Mouse (Mus musculus) kidney, adult 2 months (tissue): ENCODE measurements at regions not wholly inside any gene's neighbourhood (a gene's known extent, or its start where the extent isn't known, plus 50 kb on each side); places are given as distances from the start of the nearest gene placed in this dataset.

ENCODE experiments used
- CTCF ChIP-seq: fragments of 200-500 bp; conservative IDR thresholded peaks from 2 replicates; pipeline ENCODE4 v1.5.1; 2011; ENCODE audit warnings: low read depth, mild to moderate bottlenecking, control low read depth, low read length, moderate library complexity, mixed read lengths; ENCODE audit not compliant: insufficient read depth, insufficient read length
- POLR2A ChIP-seq: fragments of 200-500 bp; IDR thresholded peaks from one replicate; pipeline ENCODE4 v1.6.1; 2011; ENCODE audit warnings: low read depth, low read length, control low read depth

GRCm38 (mm10) chr13:34814161-34815056, 60.7 kb upstream of the Prpf4b start:
- TF ChIP-seq CTCF: no peak
- TF ChIP-seq POLR2A: no peak
